Mouse (Mus musculus): ENCODE measurements around the gene Nkiras1. TPM values are rescaled to one million over a fixed set of nuclear protein-coding genes. Genes with fewer than 3 reads are reported as not detected.

The Nkiras1 gene
- polyA plus RNA-seq, 1 experiment from 2014 or later = 7.1 TPM

- Histone ChIP-seq H3K9me3 (replicated peaks; ENCODE audit: control insufficient read depth, low read length) (no peaks in the 10 kb centered on the region), H3K4me3 (ENCODE audit: low read depth, low read length) (no peak overlapping the region), H3K27ac (ENCODE audit: low read length) (no peak overlapping the region), H3K36me3 (ENCODE audit: control insufficient read depth, insufficient read depth) (no peaks in the 10 kb centered on the region), H3K4me2 (ENCODE audit: low read depth, low read length) (no peak overlapping the region), H3K4me1 (ENCODE audit: control insufficient read depth, low read depth, low read length) (peaks cover 3% of the 10 kb centered on the region), H3K27me3 (ENCODE audit: control insufficient read depth, insufficient read depth, low read depth, low read length) (no peaks in the 10 kb centered on the region), H3K9ac (ENCODE audit: low read depth, low read length) (no peak overlapping the region)
- 58% methylated on average over 11 of the region's 11 CpGs for WGBS (ENCODE audit: insufficient replicate concordance)
- ATAC-seq (ENCODE audit: low read depth) = no peak
These were observed 46.8 kb downstream of the Nkiras1 start for GRCm38 (mm10) chr14:18317457-18318411.

- 6% methylated on average over 32 of the region's 37 CpGs for WGBS (ENCODE audit: insufficient replicate concordance)
- no peak for ATAC-seq (ENCODE audit: low read depth)
- H3K9me3 ChIP-seq (replicated peaks; ENCODE audit: control insufficient read depth, low read length) = no peaks in the 10 kb centered on the region
These were observed 56.2 kb downstream of the Nkiras1 start for GRCm38 (mm10) chr14:18326968-18327672.

GRCm38 (mm10) chr14:18330789-18331692 is 60.1 kb downstream of the Nkiras1 start:
- H3K27ac ChIP-seq (ENCODE audit: low read length) = peak overlapping the region; percentile 32
- H3K9me3 ChIP-seq (replicated peaks; ENCODE audit: control insufficient read depth, low read length) = no peaks in the 10 kb centered on the region
- peak overlapping the region; percentile 75 for H3K4me3 ChIP-seq (ENCODE audit: low read depth, low read length)
- under 1% methylated on average over 46 of the region's 99 CpGs for WGBS (ENCODE audit: insufficient replicate concordance)
- H3K4me2 ChIP-seq (ENCODE audit: low read depth, low read length) = peak overlapping the region; percentile 87
- peak overlapping the region; percentile 82 for H3K9ac ChIP-seq (ENCODE audit: low read depth, low read length)
- H3K27me3 ChIP-seq (ENCODE audit: control insufficient read depth, insufficient read depth, low read depth, low read length) = peaks cover 2% of the 10 kb centered on the region; the same call in 1 of the 2 replicates
- peak; percentile 27; the same call in 1 of the 2 replicates for ATAC-seq (ENCODE audit: low read depth)
- H3K36me3 ChIP-seq (ENCODE audit: control insufficient read depth, insufficient read depth) = no peaks in the 10 kb centered on the region
- H3K4me1 ChIP-seq (ENCODE audit: control insufficient read depth, low read depth, low read length) = peaks cover 8% of the 10 kb centered on the region; the same call in 1 of the 2 replicates

More at GRCm38 (mm10) chr14:18326968-18327672, 56.2 kb downstream of the Nkiras1 start:
- H3K4me1 ChIP-seq (ENCODE audit: control insufficient read depth, low read depth, low read length) = peaks cover 8% of the 10 kb centered on the region; the same call in 1 of the 2 replicates
- peak overlapping the region; percentile 69 for H3K4me2 ChIP-seq (ENCODE audit: low read depth, low read length)
- H3K9ac ChIP-seq (ENCODE audit: low read depth, low read length) = peak overlapping the region; percentile 56
- no peak overlapping the region; the same call in 1 of the 2 replicates for H3K27ac ChIP-seq (ENCODE audit: low read length)
- no peaks in the 10 kb centered on the region for H3K36me3 ChIP-seq (ENCODE audit: control insufficient read depth, insufficient read depth)
- H3K27me3 ChIP-seq (ENCODE audit: control insufficient read depth, insufficient read depth, low read depth, low read length) = peaks cover 2% of the 10 kb centered on the region; the same call in 1 of the 2 replicates
- peak overlapping the region; percentile 57 for H3K4me3 ChIP-seq (ENCODE audit: low read depth, low read length)

GRCm38 (mm10) chr14:18331693-18332131 is 60.8 kb downstream of the Nkiras1 start, which contains the start of gene Ube2e1:
Gene Ube2e1, minus strand, starts transcription at chr14:18331859.
- ATAC-seq (ENCODE audit: low read depth) = peak; percentile 88
- 0% methylated on average over 25 of the region's 39 CpGs for WGBS (ENCODE audit: insufficient replicate concordance)
- H3K9ac ChIP-seq (ENCODE audit: low read depth, low read length) = peak within 1 kb of the TSS; percentile 82
- H3K4me2 ChIP-seq (ENCODE audit: low read depth, low read length) = peak within 1 kb of the TSS; percentile 87
- peaks cover 8% of the 10 kb centered on the region; the same call in 1 of the 2 replicates for H3K4me1 ChIP-seq (ENCODE audit: control insufficient read depth, low read depth, low read length)
- H3K9me3 ChIP-seq (replicated peaks; ENCODE audit: control insufficient read depth, low read length) = no peaks in the 10 kb centered on the region
- H3K36me3 ChIP-seq (ENCODE audit: control insufficient read depth, insufficient read depth) = no peaks in the 10 kb centered on the region
- H3K4me3 ChIP-seq (ENCODE audit: low read depth, low read length) = peak within 1 kb of the TSS; percentile 75
- H3K27me3 ChIP-seq (ENCODE audit: control insufficient read depth, insufficient read depth, low read depth, low read length) = peaks cover 2% of the 10 kb centered on the region; the same call in 1 of the 2 replicates
- peak within 1 kb of the TSS; percentile 32 for H3K27ac ChIP-seq (ENCODE audit: low read length)

Other genes with a start within 250 kb of the Nkiras1 start
- gene Nr1d2, start 32.0 kb upstream of the Nkiras1 start, polyA plus RNA-seq (2015; fragmentation: Nextera tagmentation; extraction: Ambion mirVana) = 1.5 and 1.7 TPM in 2 replicates
- 191 and 222 TPM in 2 replicates for gene Rpl15, start 255 bp downstream of the Nkiras1 start, polyA plus RNA-seq (2015; fragmentation: Nextera tagmentation; extraction: Ambion mirVana)
- 27.4 and 27.7 TPM in 2 replicates for gene Ube2e1, start 60.7 kb downstream of the Nkiras1 start, polyA plus RNA-seq (2015; fragmentation: Nextera tagmentation; extraction: Ambion mirVana)

Measured in liver, embryonic 16.5 days (tissue).